Mouse (Mus musculus) CH12.LX (cell line): ENCODE data around the gene Tmem266.

Experiments used
- ELF1 ChIP-seq: IDR thresholded peaks from 2 replicates; pipeline ENCODE4 v1.6.1; 2014; ENCODE audit warnings: low read depth, mild to moderate bottlenecking, inconsistent platforms, low read length, improper control_type of control experiment
- HCFC1 ChIP-seq: IDR thresholded peaks from 2 replicates; pipeline ENCODE4 v1.6.1; 2012; ENCODE audit warnings: low read depth, mild to moderate bottlenecking, inconsistent platforms, low read length, improper control_type of control experiment
- TCF12 ChIP-seq: IDR thresholded peaks from 2 replicates; pipeline ENCODE4 v1.6.1; 2014; ENCODE audit warnings: low read depth, mild to moderate bottlenecking, inconsistent platforms, low read length, improper control_type of control experiment
- ZC3H11A ChIP-seq: IDR thresholded peaks from 2 replicates; pipeline ENCODE4 v1.6.1; 2012; ENCODE audit warnings: low read depth, mild to moderate bottlenecking, inconsistent platforms, low read length, improper control_type of control experiment

GRCm38 (mm10) chr9:55395650-55396049, 68.9 kb downstream of the Tmem266 start:
- TF ChIP-seq HCFC1, result no peak
- no peak for TF ChIP-seq TCF12
- no peak for TF ChIP-seq ZC3H11A
- peak; percentile 69 for TF ChIP-seq ELF1
